Mouse (Mus musculus): ENCODE results near the gene Cabp1.

Gene Cabp1

DNA sequence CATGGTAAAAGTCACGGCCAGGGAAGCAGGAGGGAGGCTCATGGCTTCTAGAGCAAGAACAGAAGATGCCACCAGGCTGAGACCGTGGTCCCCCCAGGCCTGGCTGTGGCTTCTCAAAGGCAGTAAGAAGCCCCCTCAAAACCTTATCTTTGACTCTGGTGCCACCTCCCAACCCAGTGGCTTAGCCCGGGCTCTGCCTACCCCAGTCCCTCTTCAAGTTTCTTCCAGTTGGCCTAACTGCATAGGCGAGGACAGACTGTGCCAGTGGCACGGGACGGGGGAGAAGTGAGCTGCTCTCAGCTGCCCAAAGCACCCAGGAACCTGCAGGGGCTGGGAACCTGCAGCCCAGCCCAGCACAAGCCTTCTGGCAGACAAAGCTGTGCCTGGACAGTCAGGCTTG is 69.5 kb downstream of the Cabp1 start:
- DNase-seq: peak; percentile 90

GRCm38 (mm10) chr5:115120978-115121377 is 73.2 kb downstream of the Cabp1 start:
- DNase-seq: peak; percentile 88

- peak; percentile 99 for DNase-seq
Measured at GRCm38 (mm10) chr5:115118961-115119570, 75.1 kb downstream of the Cabp1 start, which contains the start of gene Acads. TSS of gene Acads (minus strand) at chr5:115119346.

Measured in heart, adult 11 months (tissue).